Mouse (Mus musculus): Measurements from ENCODE around the gene Adora3.

DNA sequence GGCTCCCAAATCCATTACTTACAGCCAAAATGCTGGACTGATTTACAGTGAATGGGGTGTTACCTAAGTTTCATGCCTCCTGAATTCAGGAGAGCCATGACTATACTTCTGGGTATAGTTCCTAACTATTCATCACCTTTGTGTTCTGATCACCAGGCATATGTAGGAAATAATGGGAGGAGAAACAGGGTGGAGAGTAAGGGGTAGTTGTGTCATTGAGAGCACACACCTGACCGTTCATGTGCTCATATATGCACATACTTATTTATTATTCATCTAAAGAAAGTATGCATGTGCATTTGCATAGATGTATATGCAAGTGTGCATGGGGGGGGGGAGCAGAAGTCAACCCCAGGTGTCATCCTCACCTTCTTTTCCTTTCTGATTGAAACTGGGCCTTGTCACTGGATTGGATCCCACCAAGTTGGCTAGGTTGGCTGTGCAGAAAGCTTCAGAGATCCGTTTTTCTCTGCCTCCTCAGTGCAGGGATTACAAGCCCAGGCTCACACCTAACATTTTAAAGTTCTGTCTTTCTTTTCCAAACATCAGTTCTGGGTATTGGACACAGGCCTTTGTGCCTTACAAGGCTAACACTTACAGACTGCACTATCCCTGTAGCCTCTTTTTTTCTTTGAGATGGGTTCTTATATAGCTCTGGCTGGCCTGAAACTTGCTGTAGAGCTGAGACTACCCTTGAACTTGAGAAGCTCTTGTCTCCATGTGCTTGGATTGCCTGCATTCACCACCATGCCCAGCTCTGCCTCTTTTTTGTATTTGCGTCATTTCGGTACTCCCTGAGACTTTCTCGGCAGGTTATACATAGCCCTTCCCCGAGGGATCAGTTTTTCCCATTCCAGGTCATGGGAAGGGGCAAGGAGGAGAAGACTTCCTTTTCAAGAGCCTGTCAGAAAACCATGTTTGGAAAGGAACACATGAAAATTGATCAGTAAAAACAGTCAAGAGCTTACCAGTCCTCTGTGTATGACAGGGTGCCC, 3.1 kb downstream of the Adora3 start:
- no peak for TF ChIP-seq CTCF (IDR thresholded peaks at IDR 0.05; ENCODE audit: low read depth, low read length)
- TF ChIP-seq EP300 (IDR thresholded peaks at IDR 0.05; ENCODE audit: insufficient read depth, low read depth, low read length) = no peak
- no peak for TF ChIP-seq POLR2A (IDR thresholded peaks at IDR 0.05; ENCODE audit: insufficient read depth, low read length)

Measured in ES-Bruce4 (cell line).